Mouse (Mus musculus) thymus, postnatal 10 days (tissue): Measurements from ENCODE around the gene Tbcel.

Experiments
- DNase-seq, 2 experiments: peaks; one replicate each; pipeline ENCODE4 v3.0.0; 2021; ENCODE audit warnings: low spot score in 2 of 2

Gene Tbcel

DNA sequence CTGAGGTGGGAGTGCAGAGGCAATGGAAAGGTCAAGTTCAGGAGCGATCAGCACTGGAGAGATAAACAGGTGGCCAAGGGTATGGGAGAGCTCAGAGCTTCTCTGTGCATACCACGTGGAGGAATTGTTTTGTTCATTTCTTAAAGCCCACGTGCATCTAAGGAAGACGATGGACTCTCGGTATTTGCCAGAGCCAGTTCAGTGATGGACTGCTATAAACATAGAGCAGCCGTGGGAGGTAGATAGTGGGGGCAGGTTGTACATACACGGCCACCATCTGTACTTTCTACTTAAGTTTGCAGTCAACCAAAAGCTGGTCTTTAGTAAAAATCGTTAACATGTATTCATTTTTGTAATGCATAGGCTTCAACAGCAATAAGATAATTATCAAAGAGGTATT is 65.5 kb downstream of the Tbcel start:
- no peak for DNase-seq

DNA sequence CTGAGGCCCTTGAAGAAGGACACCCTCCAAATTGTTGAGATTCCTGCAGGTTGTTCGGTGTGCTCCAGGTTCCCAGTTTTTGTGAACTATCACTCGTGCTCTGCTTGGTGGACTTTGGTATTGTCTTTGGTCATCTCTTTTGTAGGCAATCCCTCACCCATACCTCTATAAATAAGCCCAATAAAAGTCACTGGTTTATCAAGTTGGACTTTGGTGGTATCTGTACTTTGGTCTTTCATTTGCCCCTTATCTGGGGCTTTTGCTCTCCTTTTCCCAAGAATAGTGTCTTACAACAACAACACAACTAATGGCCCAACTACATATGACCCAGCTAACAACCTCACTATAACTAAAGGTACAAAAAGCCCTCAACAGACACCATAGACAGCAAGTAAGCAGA is 66.4 kb downstream of the Tbcel start:
- DNase-seq, result no peak

DNA sequence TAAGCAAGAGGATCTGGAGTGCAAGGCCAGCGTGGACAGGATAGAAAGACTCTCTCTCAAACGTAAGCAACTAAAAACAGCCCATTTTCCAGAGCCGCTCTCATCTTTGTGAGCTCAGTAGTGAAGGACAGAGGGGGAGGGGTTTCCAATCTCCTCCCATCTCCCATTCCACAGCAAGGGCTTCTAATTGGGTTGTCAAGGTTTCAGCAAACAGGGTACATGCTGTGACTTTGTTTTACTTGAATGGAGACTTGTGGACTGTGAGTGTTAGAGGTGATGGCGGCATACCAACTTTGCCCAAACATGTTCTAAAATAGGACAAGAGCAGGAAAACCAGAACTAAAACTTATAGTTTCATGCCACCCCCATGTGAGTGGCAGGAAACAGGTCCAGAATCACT is 68.2 kb downstream of the Tbcel start:
- DNase-seq, result no peak

GRCm38 (mm10) chr9:42432155-42432554 is 75.5 kb downstream of the Tbcel start:
- peak in 1 of 2 experiments; percentile 18 for DNase-seq

DNA sequence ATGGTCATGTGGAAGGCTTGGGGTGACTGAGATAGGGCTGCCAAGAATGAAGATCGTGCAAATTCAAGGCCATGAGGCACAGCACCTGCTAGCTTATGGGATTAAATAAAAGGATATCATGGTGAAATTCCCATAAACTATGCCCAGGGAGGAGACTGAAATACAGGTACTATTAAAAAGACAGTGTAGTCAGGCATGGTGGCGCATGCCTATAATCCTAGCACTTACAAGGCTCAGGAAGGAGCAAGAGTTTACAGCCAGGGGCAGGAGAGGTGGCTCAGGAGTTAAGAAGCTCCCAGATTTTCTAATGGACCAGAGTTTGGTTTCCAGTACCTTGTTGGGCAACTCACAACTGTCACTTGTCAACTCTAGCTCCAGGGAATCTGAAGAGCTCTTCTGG is 76.0 kb downstream of the Tbcel start:
- DNase-seq, result no peak

- peak; percentile 57 to 59 for DNase-seq
These were observed 79.3 kb downstream of the Tbcel start for GRCm38 (mm10) chr9:42428060-42428924.

DNA sequence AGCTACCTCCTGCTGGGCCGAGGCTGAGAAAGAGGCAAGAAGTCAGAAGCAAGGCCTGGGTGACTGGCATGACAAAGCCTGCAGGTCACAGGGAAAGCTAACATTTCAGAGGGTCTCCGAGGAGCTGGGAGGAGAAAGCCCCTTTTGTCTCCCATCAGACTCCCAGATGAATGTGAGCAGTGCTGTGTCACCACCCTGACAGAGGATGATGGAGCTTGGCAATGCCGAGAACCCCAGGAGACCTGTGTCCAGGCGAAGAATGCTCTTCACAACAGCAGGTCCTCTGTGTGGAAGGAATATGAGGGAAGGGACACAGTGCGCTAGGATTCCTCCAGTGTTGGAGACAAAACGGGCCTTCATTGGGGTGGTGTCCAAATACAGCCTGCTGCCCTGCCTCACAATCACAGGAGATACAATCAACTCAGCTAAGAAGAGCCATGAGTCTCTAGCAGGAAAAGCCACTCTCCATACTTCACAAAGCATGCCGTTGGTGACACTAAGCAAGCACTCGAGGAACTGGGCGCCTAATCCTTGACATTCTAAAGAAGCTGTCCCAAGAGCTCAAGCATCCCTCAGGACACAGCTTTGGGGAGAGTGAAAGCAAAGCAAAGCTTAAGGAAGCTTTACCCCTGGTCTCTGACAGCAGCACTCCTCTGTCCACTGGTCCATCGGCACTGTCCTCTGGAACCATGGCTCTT is 80.8 kb downstream of the Tbcel start:
- no peak for DNase-seq

- DNase-seq, result no peak
These were observed 84.0 kb downstream of the Tbcel start for GRCm38 (mm10) chr9:42423649-42424048.

DNA sequence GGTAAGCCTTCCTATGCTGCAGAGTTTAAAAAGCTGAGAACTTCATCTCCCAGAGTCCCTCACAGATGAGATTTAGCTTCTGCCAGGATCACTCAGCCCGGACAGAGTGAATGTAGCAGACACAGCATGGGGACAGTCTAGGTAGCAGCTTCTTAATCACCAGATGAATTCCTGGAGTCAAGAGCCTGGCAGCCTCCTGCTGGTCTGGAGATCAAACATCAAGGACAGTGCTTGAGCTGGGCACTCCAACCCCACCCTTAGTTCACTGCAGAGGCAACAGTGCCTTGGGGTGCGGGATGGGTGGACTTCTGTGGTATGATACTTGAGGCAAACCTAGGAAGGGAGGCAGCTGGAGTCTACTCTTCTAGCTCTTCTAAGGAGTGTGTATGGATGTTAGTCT is 87.9 kb downstream of the Tbcel start:
- DNase-seq, result no peak

- no peak for DNase-seq
These were observed 88.8 kb downstream of the Tbcel start for GRCm38 (mm10) chr9:42418786-42419185.

DNA sequence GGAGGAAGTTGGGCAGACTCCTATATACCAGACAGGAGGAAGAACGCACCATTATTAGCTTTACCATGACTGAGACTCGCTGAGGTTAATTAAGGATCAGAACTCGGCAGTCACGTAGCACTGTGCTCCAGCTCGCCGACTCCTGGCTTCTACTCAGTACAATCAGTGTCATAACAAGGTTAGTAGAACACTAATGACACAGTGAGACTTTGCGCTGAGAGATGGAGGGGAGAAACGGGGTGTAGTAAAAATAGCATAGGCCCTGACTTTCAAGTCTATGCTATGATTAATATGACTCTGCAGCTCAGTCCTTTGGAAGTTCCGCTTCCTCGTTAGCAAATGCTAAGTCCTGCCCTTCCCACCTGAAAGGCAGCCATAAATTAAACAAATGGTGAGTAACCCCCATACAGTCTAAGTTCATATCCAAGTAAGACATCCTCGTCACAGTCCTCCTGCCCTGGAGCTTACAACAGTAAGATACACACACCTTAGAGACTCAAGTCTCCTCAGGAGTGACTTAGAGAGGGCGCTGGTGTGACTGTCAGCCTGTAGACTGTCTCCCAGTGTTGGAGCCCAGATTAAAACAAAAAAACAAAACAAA is 90.2 kb downstream of the Tbcel start:
- DNase-seq, result no peak

GRCm38 (mm10) chr9:42415184-42415583 is 92.4 kb downstream of the Tbcel start:
- DNase-seq, result no peak

- DNase-seq, result no peak
These were observed 94.3 kb downstream of the Tbcel start for GRCm38 (mm10) chr9:42413345-42413744.

- no peak for DNase-seq
These were observed 96.3 kb downstream of the Tbcel start for GRCm38 (mm10) chr9:42411296-42411695.

DNA sequence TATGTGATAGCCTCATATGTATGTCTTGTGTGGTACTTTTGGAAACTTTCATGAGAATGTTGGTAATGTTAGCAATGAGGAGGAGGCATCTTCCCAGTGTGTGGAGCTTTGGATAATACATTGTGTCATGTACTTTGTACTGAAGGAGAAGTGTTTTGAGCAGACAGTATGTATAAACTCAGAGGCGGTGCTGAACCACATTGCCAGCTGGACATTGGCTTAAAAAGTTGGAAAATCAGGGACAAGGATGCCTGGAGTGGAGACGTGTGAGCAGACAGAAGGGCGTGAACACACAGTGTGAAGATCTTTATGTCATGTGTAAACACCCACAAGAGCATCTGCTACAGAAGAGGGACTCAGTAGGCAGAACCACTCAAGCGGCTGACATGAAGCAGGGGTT is 101.9 kb downstream of the Tbcel start:
- no peak for DNase-seq

GRCm38 (mm10) chr9:42401486-42401885 is 106.1 kb downstream of the Tbcel start:
- no peak for DNase-seq

DNA sequence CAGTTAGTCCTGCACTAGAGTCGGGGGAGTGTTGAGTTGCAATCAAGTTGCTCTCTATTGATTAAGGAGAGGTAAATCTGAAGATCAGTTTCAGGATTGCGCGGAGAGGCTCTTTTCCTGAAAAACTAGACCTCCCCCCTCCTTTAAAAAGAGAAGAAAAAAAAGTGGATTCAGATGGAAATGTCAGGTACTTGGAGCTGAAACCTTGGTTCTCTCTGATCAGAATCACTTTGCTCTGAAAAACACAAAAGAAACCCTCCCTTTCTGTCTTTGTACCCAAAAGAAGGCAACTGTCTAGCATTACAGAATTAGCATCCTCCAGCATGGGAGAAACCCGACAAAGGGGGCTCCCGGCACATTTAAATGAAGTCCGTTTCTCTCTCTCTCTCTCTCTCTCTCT is 107.8 kb downstream of the Tbcel start, which contains the start of gene Tecta:
Gene Tecta, minus strand, starts transcription at position 101 of the 400 bp plus-strand sequence.
- no peak for DNase-seq

- DNase-seq, result no peak
These were observed 111.5 kb downstream of the Tbcel start for GRCm38 (mm10) chr9:42396141-42396540.

DNA sequence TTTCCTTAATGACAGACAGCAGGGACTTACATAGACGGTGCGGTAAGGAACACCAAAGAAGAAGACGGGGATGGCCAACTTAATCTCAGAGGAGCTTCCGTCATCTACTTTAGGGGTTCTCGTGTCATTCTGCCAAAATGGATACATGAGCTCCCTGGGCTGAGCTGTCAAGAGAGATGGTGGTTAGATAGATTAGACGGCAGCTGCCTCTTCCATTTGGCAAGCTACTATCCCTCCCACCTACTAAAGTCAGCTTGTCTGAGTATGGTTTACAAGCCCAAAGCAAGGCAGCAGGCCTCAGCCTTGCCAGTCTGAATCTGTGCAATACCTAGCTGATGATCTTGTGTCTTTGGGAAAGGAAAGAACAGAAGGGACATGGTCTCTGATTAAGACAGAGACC is 112.7 kb downstream of the Tbcel start:
- DNase-seq, result no peak

GRCm38 (mm10) chr9:42394321-42394720 is 113.3 kb downstream of the Tbcel start:
- no peak for DNase-seq

DNA sequence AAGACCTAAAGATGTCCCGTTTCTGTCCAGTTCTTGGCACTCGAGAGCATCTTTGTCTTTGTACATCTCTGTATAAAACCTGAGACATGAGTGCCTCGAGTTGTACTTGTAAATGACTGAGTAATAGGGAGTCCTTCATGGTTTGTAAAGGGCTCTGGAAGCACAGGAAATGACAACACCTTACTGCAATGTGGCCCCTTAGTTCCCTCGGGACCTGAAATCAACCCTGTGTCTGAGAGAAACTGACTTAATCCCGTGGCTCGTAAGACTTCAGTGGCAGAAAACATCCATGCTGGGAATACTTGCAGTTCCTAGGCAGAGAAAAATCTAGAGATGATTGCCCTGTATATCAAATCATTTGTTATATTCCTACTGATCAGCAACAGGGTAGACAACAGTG is 114.7 kb downstream of the Tbcel start:
- DNase-seq, result no peak

DNA sequence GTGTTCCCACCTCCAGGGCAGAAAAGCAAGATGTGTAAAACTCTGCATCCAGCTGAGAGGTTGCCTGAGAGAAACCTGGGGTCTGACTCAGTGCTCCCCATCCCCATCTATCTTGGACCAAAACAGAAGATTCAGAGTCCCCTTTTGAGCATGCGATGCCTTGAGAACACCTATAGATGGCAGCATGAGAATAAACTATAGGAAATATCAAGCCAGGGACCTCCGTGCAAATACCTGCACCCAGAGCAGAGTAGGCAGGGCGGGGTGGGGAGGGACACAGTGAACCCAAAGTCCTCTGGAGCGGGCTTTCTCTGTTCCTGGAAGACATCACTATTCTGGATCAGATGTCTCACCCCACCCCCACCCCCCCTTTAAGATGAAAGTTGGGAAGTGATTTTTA is 119.1 kb downstream of the Tbcel start:
- peak in 1 of 2 experiments; percentile 11 for DNase-seq

DNA sequence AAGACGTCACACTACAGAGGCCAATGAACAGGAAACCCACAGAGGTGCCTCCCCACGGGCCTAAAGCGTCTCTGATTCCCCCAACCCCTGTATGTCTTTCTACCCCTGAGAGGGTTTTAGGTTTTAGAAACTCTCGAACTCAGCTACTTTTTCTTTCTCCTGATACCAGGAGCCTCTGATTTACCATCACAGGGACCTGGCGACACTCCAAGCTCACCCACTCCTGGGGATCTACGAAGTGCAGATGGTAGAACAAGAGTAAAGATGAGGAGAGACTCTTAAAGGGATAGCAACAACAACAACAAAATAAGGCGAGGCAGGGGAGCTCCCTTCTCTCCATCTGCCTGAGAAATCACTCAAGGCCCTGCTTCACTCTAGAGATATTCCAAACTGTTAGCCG is 120.6 kb downstream of the Tbcel start:
- DNase-seq, result no peak
